Mouse (Mus musculus) monocyte, adult 5-6 weeks (primary cell): Measurements from ENCODE around the gene Lce1d. TPM values are rescaled to one million over a fixed set of nuclear protein-coding genes. Genes with fewer than 3 reads are reported as not detected.

Source experiments
- ATAC-seq: fragments of 153-309, 156-312 bp; replicated peaks from 2 replicates; pipeline ENCODE4 v1.8.0; 2017; ENCODE audit warnings: mild to moderate bottlenecking; ENCODE audit not compliant: low TSS enrichment, insufficient number of reproducible peaks, severe bottlenecking, poor library complexity, low FRiP score
- total RNA-seq: library from RNA; stranded (forward); fragments of 200-1000, 200-491, 200-594 nt; gene quantifications from 3 replicates; pipeline ENCODE4 v1.2.3, GENCODE M21; 2017

Lce1d gene
- not detected in 3 replicates for total RNA-seq

GRCm38 (mm10) chr3:92687110-92687509, at the start of gene Lce1d:
TSS of gene Lce1d (minus strand) at chr3:92687210.
- ATAC-seq: no peak

GRCm38 (mm10) chr3:92722631-92723030, 35.6 kb upstream of the Lce1d start:
- no peak for ATAC-seq

DNA sequence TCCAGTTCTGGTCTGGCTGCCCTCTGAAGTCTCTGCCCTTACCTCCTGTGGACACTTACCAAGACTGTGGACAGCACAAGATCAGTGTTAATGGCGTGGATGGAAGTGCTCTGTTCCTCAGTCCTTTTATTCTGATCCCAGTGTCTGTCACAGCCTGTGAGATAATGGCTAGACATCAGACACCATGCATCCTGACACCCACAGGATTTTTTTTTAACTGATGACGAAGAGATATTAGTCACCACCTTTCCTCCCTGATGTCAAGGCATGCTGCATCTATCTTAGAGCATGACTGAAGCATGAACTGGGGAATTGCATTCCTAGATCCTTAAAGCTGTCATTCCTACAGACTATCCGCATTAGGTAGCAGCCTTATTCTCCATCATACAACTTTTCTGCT, 33.2 kb upstream of the Lce1d start, which contains the start of gene Lce1f:
TSS of gene Lce1f (minus strand) at position 101 of the 400 bp plus-strand sequence.
- no peak for ATAC-seq

GRCm38 (mm10) chr3:92715122-92715521, 28.1 kb upstream of the Lce1d start:
- no peak for ATAC-seq

DNA sequence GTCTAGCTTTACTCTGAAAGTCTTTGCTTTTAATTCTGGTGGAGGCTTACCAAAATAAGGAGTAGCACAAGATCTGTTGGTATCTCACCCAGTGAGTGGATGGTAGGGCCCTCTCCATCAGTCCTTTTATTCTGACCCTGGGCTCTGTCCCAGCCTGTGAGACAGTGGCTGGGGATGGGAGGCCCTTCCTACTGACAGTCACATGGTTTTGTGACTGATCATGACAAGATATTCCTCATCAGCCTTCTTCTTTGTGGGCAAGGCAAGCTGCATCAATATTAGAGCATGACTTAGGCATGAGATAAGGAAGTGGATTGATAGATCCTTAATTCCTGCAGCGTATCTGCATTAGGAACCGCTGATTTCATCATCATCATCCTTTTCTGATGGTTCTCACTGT, 22.0 kb upstream of the Lce1d start, which contains the start of gene Lce1e:
TSS of gene Lce1e (minus strand) at position 101 of the 400 bp plus-strand sequence.
- ATAC-seq: no peak

GRCm38 (mm10) chr3:92694613-92695012, 7.6 kb upstream of the Lce1d start:
- no peak for ATAC-seq

DNA sequence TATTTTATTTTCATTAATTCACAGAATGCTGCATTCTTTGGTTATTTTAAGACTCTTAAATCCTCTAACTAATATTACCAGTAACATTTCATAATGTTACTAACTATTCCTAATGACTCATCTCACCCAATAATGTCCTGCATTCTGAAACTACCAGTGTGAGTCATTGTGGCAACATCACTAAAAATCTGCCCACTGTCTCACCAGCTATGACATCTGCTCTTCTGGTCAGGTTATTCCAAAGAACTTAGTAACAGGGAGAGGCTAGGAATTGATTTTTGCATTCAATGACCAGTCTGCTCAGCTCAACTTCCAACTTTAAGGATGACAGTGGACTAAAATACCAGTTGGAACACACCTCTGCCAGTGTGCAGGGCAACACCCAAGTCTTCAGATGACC, 4.7 kb upstream of the Lce1d start:
- ATAC-seq: no peak

- ATAC-seq: peak; percentile 27; the same call in 1 of the 2 replicates
Measured at GRCm38 (mm10) chr3:92689154-92689553, 2.1 kb upstream of the Lce1d start.

- ATAC-seq: no peak
Measured at GRCm38 (mm10) chr3:92678947-92679346, 8.1 kb downstream of the Lce1d start, which contains the start of gene Lce1c. TSS of gene Lce1c (plus strand) at chr3:92679247.

DNA sequence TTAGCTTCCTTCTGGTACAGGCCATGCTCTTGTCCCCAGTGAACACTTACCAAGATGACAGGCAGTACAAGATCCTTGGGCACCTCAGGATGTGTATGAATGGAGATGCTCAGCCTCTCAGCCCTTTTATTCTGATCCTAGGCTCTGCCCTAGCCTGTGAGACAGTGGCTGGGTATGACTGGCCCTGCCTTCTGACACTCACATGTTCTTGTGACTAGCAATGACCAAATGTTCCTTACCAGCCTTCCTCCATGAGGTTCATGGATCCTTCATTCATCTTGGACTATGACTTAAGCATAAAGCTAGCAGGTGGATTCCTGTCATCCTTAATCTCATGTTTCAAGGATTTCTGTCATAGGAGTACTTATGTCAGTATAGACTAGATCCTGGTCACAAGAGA, 16.8 kb downstream of the Lce1d start, which contains the start of gene Lce1a2:
TSS of gene Lce1a2 (minus strand) at position 101 of the 400 bp plus-strand sequence.
- no peak for ATAC-seq

DNA sequence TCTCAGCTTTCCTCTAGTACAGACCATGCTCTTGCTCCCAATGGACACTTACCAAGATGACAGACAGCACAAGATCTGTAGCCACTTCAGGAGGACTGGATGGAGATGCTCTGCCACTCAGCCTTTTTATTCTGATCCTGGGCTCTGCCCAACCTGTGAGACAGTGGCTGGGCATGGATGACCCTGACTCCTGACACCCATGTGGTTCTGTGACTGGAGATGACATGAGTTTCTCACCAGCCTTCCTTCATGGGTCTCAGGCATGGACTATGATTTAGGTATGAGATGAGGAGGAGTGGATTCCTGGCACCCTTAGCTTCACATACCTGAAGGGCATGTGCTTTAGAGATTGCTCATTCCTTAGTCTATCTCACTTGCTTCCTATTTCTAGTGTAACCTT, 30.2 kb downstream of the Lce1d start, which contains the start of gene Lce1b:
TSS of gene Lce1b (minus strand) at position 101 of the 400 bp plus-strand sequence.
- no peak for ATAC-seq

- ATAC-seq: no peak
Measured at GRCm38 (mm10) chr3:92648207-92648606, 38.8 kb downstream of the Lce1d start, which contains the start of gene Lce1a1. TSS of gene Lce1a1 (minus strand) at chr3:92648307.

GRCm38 (mm10) chr3:92639854-92640253, 47.2 kb downstream of the Lce1d start:
- ATAC-seq: no peak

DNA sequence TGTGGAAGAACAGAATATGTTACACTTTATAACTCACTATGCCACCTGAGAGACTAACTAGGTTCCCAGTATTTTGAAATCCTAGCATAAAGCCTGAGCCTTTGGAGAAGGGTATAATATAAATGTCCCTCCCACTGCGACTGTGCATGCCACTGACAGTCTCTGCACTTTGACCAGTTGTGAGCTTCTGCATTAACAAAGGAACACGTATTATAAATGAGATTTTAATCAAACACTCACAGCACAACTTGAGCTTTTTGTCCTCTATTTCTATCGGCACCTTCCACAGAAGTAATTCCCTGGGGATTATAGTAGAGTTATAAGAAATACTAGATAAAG, 48.4 kb downstream of the Lce1d start:
- ATAC-seq: no peak

- no peak for ATAC-seq
Measured at GRCm38 (mm10) chr3:92637745-92638652, 49.0 kb downstream of the Lce1d start.

Other genes with a start within 250 kb of the Lce1d start
- not detected in 3 replicates for gene Sprr1b, start 248.4 kb downstream of the Lce1d start, total RNA-seq
- not detected in 3 replicates for gene Sprr3, start 228.5 kb downstream of the Lce1d start, total RNA-seq
- not detected in 3 replicates for gene Sprr1a, start 201.3 kb downstream of the Lce1d start, total RNA-seq
- gene Sprr4, start 186.7 kb downstream of the Lce1d start, total RNA-seq: not detected in 3 replicates
- not detected in 3 replicates for gene 2310046K23Rik, start 152.7 kb downstream of the Lce1d start, total RNA-seq
- not detected in 3 replicates for gene Ivl, start 113.5 kb downstream of the Lce1d start, total RNA-seq
- not detected in 3 replicates for gene Smcp, start 98.2 kb downstream of the Lce1d start, total RNA-seq
- not detected in 3 replicates for gene 2210017I01Rik, start 79.7 kb downstream of the Lce1d start, total RNA-seq
- not detected in 3 replicates for gene Lce6a, start 65.5 kb downstream of the Lce1d start, total RNA-seq
- gene Lce1a1, start 38.9 kb downstream of the Lce1d start, total RNA-seq: not detected in 3 replicates
- gene Lce1b, start 30.3 kb downstream of the Lce1d start, total RNA-seq: not detected in 3 replicates
- gene Lce1a2, start 16.9 kb downstream of the Lce1d start, total RNA-seq: not detected in 3 replicates
- not detected in 3 replicates for gene Lce1c, start 8.0 kb downstream of the Lce1d start, total RNA-seq
- not detected in 3 replicates for gene Lce1e, start 21.9 kb upstream of the Lce1d start, total RNA-seq
- gene Lce1f, start 33.1 kb upstream of the Lce1d start, total RNA-seq: not detected in 3 replicates
- gene Gm38119, start 51.9 kb upstream of the Lce1d start, total RNA-seq: not detected in 3 replicates
- not detected in 3 replicates for gene Lce1g, start 65.1 kb upstream of the Lce1d start, total RNA-seq
- not detected in 3 replicates for gene Lce1h, start 77.9 kb upstream of the Lce1d start, total RNA-seq
- gene Lce1i, start 91.7 kb upstream of the Lce1d start, total RNA-seq: not detected in 3 replicates
- gene Lce1j, start 103.3 kb upstream of the Lce1d start, total RNA-seq: not detected in 3 replicates
- not detected in 3 replicates for gene Lce1k, start 120.7 kb upstream of the Lce1d start, total RNA-seq
- not detected in 3 replicates for gene Kprp, start 140.0 kb upstream of the Lce1d start, total RNA-seq
- gene Lce1l, start 164.1 kb upstream of the Lce1d start, total RNA-seq: not detected in 3 replicates
- gene 2310050C09Rik, start 183.0 kb upstream of the Lce1d start, total RNA-seq: not detected in 3 replicates
- not detected in 3 replicates for gene Lce3a, start 239.0 kb upstream of the Lce1d start, total RNA-seq
- not detected in 3 replicates for gene Lce3b, start 245.8 kb upstream of the Lce1d start, total RNA-seq